Mouse (Mus musculus) intestine, postnatal 0 days (tissue): ENCODE data around the gene Ackr4. TPM values are rescaled to one million over a fixed set of nuclear protein-coding genes. Genes with fewer than 3 reads are reported as not detected.
A peak's percentile ranks its signal among the peaks of the same experiment; 100 is the strongest.

Experiments used
- ATAC-seq: fragments of 200-750 bp; cut with Nextera tagmentation; 2 replicates; pipeline ENCODE4 v1.8.0; 2017; ENCODE audit warnings: mild to moderate bottlenecking, moderate TSS enrichment, moderate library complexity
- H3K27ac ChIP-seq: fragments of 300-500 bp; sonication (generic); 2 replicates; pipeline ENCODE4 v1.5.1; 2014; ENCODE audit warnings: mild to moderate bottlenecking, low read depth, low read length, moderate library complexity
- H3K27me3 ChIP-seq: fragments of 300-500 bp; sonication (generic); replicated peaks from 2 replicates; pipeline ENCODE4 v1.6.1; 2014; ENCODE audit warnings: low read length, mixed read lengths; ENCODE audit not compliant: control insufficient read depth, insufficient read depth
- H3K36me3 ChIP-seq: fragments of 300-500 bp; sonication (generic); 2 replicates; pipeline ENCODE4 v1.6.1; 2014; ENCODE audit warnings: mild to moderate bottlenecking, moderate library complexity; ENCODE audit not compliant: control insufficient read depth, insufficient read depth
- H3K4me1 ChIP-seq: fragments of 300-500 bp; sonication (generic); replicated peaks from 2 replicates; pipeline ENCODE4 v1.6.1; 2014; ENCODE audit warnings: antibody characterized with exemption, low read length, mixed read lengths; ENCODE audit not compliant: control insufficient read depth, insufficient read depth
- H3K4me2 ChIP-seq: fragments of 300-500 bp; sonication (generic); replicated peaks from 2 replicates; pipeline ENCODE4 v1.6.1; 2014; ENCODE audit warnings: low read depth, mild to moderate bottlenecking, moderate library complexity
- H3K4me3 ChIP-seq: fragments of 300-500 bp; sonication (generic); 2 replicates; pipeline ENCODE4 v1.5.1; 2014; ENCODE audit warnings: low read depth, low read length
- H3K9ac ChIP-seq: fragments of 300-500 bp; sonication (generic); 2 replicates; pipeline ENCODE4 v1.6.1; 2014; ENCODE audit warnings: mild to moderate bottlenecking, low read depth, low read length
- H3K9me3 ChIP-seq: fragments of 300-500 bp; sonication (generic); 2 replicates; pipeline ENCODE4 v1.6.1; 2016; ENCODE audit warnings: mixed run types; ENCODE audit not compliant: control insufficient read depth
- CTCF ChIP-seq: sonication (generic); IDR thresholded peaks from 2 replicates; pipeline ENCODE4 v1.5.1; 2016; ENCODE audit warnings: low read depth, mild to moderate bottlenecking, control low read depth, antibody characterized with exemption, moderate library complexity
- WGBS: fragments of 180-500 bp; shearing (Covaris S2); extraction: QIAGEN DNeasy Blood & Tissue Kit; methylation state at CpG from one replicate; pipeline ENCODE4 v1.1.7; 2014; 5-methylcytosine and 5-hydroxymethylcytosine counted together
- polyA plus RNA-seq: library from polyadenylated mRNA; unstranded; fragments of >200 nt; fragmentation: Nextera tagmentation; extraction: Ambion mirVana; gene quantifications from 2 replicates; pipeline ENCODE4 v1.2.1, GENCODE M21; 2015

Ackr4 gene
- polyA plus RNA-seq, 1 experiment from 2014 or later = 7.0 TPM

- no peak overlapping the region for H3K27ac ChIP-seq
- peak; percentile 23; the same call in 1 of the 2 replicates for TF ChIP-seq CTCF
- no peak for ATAC-seq
- H3K27me3 ChIP-seq = no peaks in the 10 kb centered on the region
- no peak overlapping the region for H3K4me3 ChIP-seq
- peaks cover 29% of the 10 kb centered on the region; the same call in 1 of the 2 replicates for H3K36me3 ChIP-seq
- H3K9ac ChIP-seq = no peak overlapping the region
- WGBS = 71% methylated on average over 5 of the region's 5 CpGs
- H3K4me1 ChIP-seq = no peaks in the 10 kb centered on the region
- no peaks in the 10 kb centered on the region for H3K9me3 ChIP-seq
- no peak overlapping the region for H3K4me2 ChIP-seq
Observed at GRCm38 (mm10) chr9:104123101-104123500, 3.6 kb downstream of the Ackr4 start.

GRCm38 (mm10) chr9:104109151-104109550 is 17.6 kb downstream of the Ackr4 start:
- H3K9me3 ChIP-seq = no peaks in the 10 kb centered on the region
- no peaks in the 10 kb centered on the region for H3K27me3 ChIP-seq
- ATAC-seq = no peak
- H3K4me3 ChIP-seq = no peak overlapping the region
- no peak overlapping the region for H3K27ac ChIP-seq
- H3K36me3 ChIP-seq = 0 out of 2 replicates have a peak, but pooled peaks cover 2% of the 10 kb centered on the region
- H3K4me1 ChIP-seq = no peaks in the 10 kb centered on the region
- 89% methylated on average over 5 of the region's 5 CpGs for WGBS
- no peak overlapping the region for H3K9ac ChIP-seq
- H3K4me2 ChIP-seq = no peak overlapping the region
- TF ChIP-seq CTCF = no peak

- Histone ChIP-seq H3K9ac (no peak overlapping the region), H3K4me3 (no peak overlapping the region), H3K27ac (no peak overlapping the region), H3K9me3 (no peaks in the 10 kb centered on the region), H3K4me1 (no peaks in the 10 kb centered on the region), H3K27me3 (no peaks in the 10 kb centered on the region), H3K36me3 (0 out of 2 replicates have a peak, but pooled peaks cover 5% of the 10 kb centered on the region), H3K4me2 (no peak overlapping the region)
- 69% methylated on average over 2 of the region's 2 CpGs for WGBS
- no peak for TF ChIP-seq CTCF
- ATAC-seq = no peak
Observed at GRCm38 (mm10) chr9:104108571-104109143, 18.1 kb downstream of the Ackr4 start.

GRCm38 (mm10) chr9:104107482-104107881 is 19.3 kb downstream of the Ackr4 start:
- 41% methylated on average over 6 of the region's 6 CpGs for WGBS
- TF ChIP-seq CTCF = no peak
- Histone ChIP-seq H3K27me3 (no peaks in the 10 kb centered on the region), H3K27ac (no peak overlapping the region), H3K36me3 (0 out of 2 replicates have a peak, but pooled peaks cover 5% of the 10 kb centered on the region), H3K9me3 (no peaks in the 10 kb centered on the region), H3K4me1 (no peaks in the 10 kb centered on the region), H3K4me3 (no peak overlapping the region), H3K4me2 (no peak overlapping the region), H3K9ac (no peak overlapping the region)
- no peak for ATAC-seq

GRCm38 (mm10) chr9:104106930-104107329 is 19.8 kb downstream of the Ackr4 start:
- Histone ChIP-seq H3K4me3 (no peak overlapping the region), H3K9me3 (no peaks in the 10 kb centered on the region), H3K27me3 (no peaks in the 10 kb centered on the region), H3K27ac (no peak overlapping the region), H3K36me3 (0 out of 2 replicates have a peak, but pooled peaks cover 5% of the 10 kb centered on the region), H3K4me2 (no peak overlapping the region), H3K9ac (no peak overlapping the region), H3K4me1 (no peaks in the 10 kb centered on the region)
- 64% methylated on average over 9 of the region's 9 CpGs for WGBS
- no peak for TF ChIP-seq CTCF
- no peak for ATAC-seq

- Histone ChIP-seq H3K36me3 (0 out of 2 replicates have a peak, but pooled peaks cover 10% of the 10 kb centered on the region), H3K9me3 (no peaks in the 10 kb centered on the region), H3K27me3 (no peaks in the 10 kb centered on the region), H3K4me3 (no peak overlapping the region), H3K27ac (no peak overlapping the region), H3K4me2 (no peak overlapping the region), H3K9ac (no peak overlapping the region), H3K4me1 (no peaks in the 10 kb centered on the region)
- WGBS = 94% methylated on average over 2 of the region's 2 CpGs
- TF ChIP-seq CTCF = no peak
- no peak for ATAC-seq
Observed at GRCm38 (mm10) chr9:104104986-104105385, 21.7 kb downstream of the Ackr4 start.

GRCm38 (mm10) chr9:104102901-104103300 is 23.8 kb downstream of the Ackr4 start:
- Histone ChIP-seq H3K9ac (no peak overlapping the region), H3K4me1 (no peaks in the 10 kb centered on the region), H3K4me3 (no peak overlapping the region), H3K27me3 (no peaks in the 10 kb centered on the region), H3K27ac (no peak overlapping the region), H3K36me3 (peaks cover 24% of the 10 kb centered on the region; the same call in 1 of the 2 replicates), H3K4me2 (no peak overlapping the region), H3K9me3 (no peaks in the 10 kb centered on the region)
- no peak for TF ChIP-seq CTCF
- WGBS = 56% methylated on average over 2 of the region's 2 CpGs
- ATAC-seq = no peak
